Mouse (Mus musculus) bone marrow macrophage, adult 2 months (primary cell): ENCODE data around the gene Col23a1. TPM values are rescaled to one million over a fixed set of nuclear protein-coding genes. Genes with fewer than 3 reads are reported as not detected.

Experiments used
- H3K27ac ChIP-seq: 2 replicates; pipeline ENCODE4 v1.5.1; 2012; ENCODE audit warnings: low read depth, low read length; ENCODE audit not compliant: insufficient read depth
- H3K4me1 ChIP-seq: 2 replicates; pipeline ENCODE4 v1.6.1; 2012; ENCODE audit warnings: low read length; ENCODE audit not compliant: control insufficient read depth, insufficient read depth
- H3K4me3 ChIP-seq: 2 replicates; pipeline ENCODE4 v1.5.1; 2012; ENCODE audit warnings: mild to moderate bottlenecking, low read length, moderate library complexity; ENCODE audit not compliant: insufficient read depth
- CTCF ChIP-seq: IDR thresholded peaks from 2 replicates; pipeline ENCODE4 v1.5.1; 2012; ENCODE audit warnings: low read depth, mild to moderate bottlenecking, low read length, moderate library complexity
- POLR2A ChIP-seq: IDR thresholded peaks from 2 replicates; pipeline ENCODE4 v1.6.1; 2012; ENCODE audit warnings: mild to moderate bottlenecking, low read depth, low read length, borderline replicate concordance
- polyA plus RNA-seq: library from polyadenylated mRNA; stranded (reverse); fragments of >200 nt; gene quantifications from 2 replicates; pipeline ENCODE4 v1.2.4, GENCODE M21; 2012; ENCODE audit not compliant: missing spikeins, insufficient read depth, insufficient read length

Col23a1 gene
- polyA plus RNA-seq, 1 experiment: 0.13 TPM

- H3K27ac ChIP-seq: no peak overlapping the region
- no peak overlapping the region for H3K4me3 ChIP-seq
- H3K4me1 ChIP-seq: no peaks in the 10 kb centered on the region
- TF ChIP-seq POLR2A: no peak
- TF ChIP-seq CTCF: no peak
Observed at GRCm38 (mm10) chr11:51457624-51458023, 167.9 kb downstream of the Col23a1 start.

- TF ChIP-seq POLR2A (no peak), CTCF (no peak)
- Histone ChIP-seq H3K27ac (no peak overlapping the region), H3K4me3 (no peak overlapping the region), H3K4me1 (no peaks in the 10 kb centered on the region)
Observed at GRCm38 (mm10) chr11:51458649-51459048, 168.9 kb downstream of the Col23a1 start.

- Histone ChIP-seq H3K27ac (no peak overlapping the region), H3K4me3 (no peak overlapping the region), H3K4me1 (no peaks in the 10 kb centered on the region)
- TF ChIP-seq POLR2A: no peak
- no peak for TF ChIP-seq CTCF
Observed at GRCm38 (mm10) chr11:51459569-51460043, 169.9 kb downstream of the Col23a1 start.

- TF ChIP-seq POLR2A (no peak), CTCF (no peak)
- H3K4me3 ChIP-seq: no peak overlapping the region
- no peaks in the 10 kb centered on the region for H3K4me1 ChIP-seq
- H3K27ac ChIP-seq: no peak overlapping the region
Observed at GRCm38 (mm10) chr11:51468737-51469136, 179.0 kb downstream of the Col23a1 start.

GRCm38 (mm10) chr11:51469341-51469831 lies 179.7 kb downstream of the Col23a1 start:
- no peaks in the 10 kb centered on the region for H3K4me1 ChIP-seq
- no peak overlapping the region for H3K4me3 ChIP-seq
- TF ChIP-seq CTCF: no peak
- TF ChIP-seq POLR2A: no peak
- no peak overlapping the region for H3K27ac ChIP-seq

GRCm38 (mm10) chr11:51470383-51471144 lies 180.8 kb downstream of the Col23a1 start:
- Histone ChIP-seq H3K4me3 (no peak overlapping the region), H3K4me1 (no peaks in the 10 kb centered on the region), H3K27ac (no peak overlapping the region)
- TF ChIP-seq CTCF (no peak), POLR2A (no peak)

GRCm38 (mm10) chr11:51473686-51474085 lies 184.0 kb downstream of the Col23a1 start:
- Histone ChIP-seq H3K4me3 (no peak overlapping the region), H3K4me1 (no peaks in the 10 kb centered on the region), H3K27ac (no peak overlapping the region)
- no peak for TF ChIP-seq CTCF
- TF ChIP-seq POLR2A: no peak

GRCm38 (mm10) chr11:51476543-51476942 lies 186.8 kb downstream of the Col23a1 start:
- H3K4me3 ChIP-seq: no peak overlapping the region
- H3K27ac ChIP-seq: no peak overlapping the region
- no peak for TF ChIP-seq CTCF
- TF ChIP-seq POLR2A: no peak
- no peaks in the 10 kb centered on the region for H3K4me1 ChIP-seq

- no peaks in the 10 kb centered on the region for H3K4me1 ChIP-seq
- no peak overlapping the region for H3K4me3 ChIP-seq
- TF ChIP-seq CTCF (no peak), POLR2A (no peak)
- H3K27ac ChIP-seq: no peak overlapping the region
Observed at GRCm38 (mm10) chr11:51477571-51477970, 187.9 kb downstream of the Col23a1 start.

GRCm38 (mm10) chr11:51482251-51482650 lies 192.5 kb downstream of the Col23a1 start:
- Histone ChIP-seq H3K27ac (no peak overlapping the region), H3K4me3 (no peak overlapping the region), H3K4me1 (no peaks in the 10 kb centered on the region)
- TF ChIP-seq CTCF (no peak), POLR2A (no peak)

- Histone ChIP-seq H3K4me1 (no peaks in the 10 kb centered on the region), H3K27ac (no peak overlapping the region), H3K4me3 (no peak overlapping the region)
- TF ChIP-seq POLR2A (no peak), CTCF (no peak)
Observed at GRCm38 (mm10) chr11:51485051-51485521, 195.4 kb downstream of the Col23a1 start.
